ENCODE assay signal across 8 mouse cellular contexts in genomic region chr1:58504577-58505254, GRCm38 (mm10). TPM values are rescaled to one million over a fixed set of nuclear protein-coding genes. Genes with fewer than 3 reads are reported as not detected.
DNase-seq lines count a peak whose midpoint lies in the region; ATAC-seq lines count a peak whose summit lies in the region.

TSS of gene Orc2 (minus strand) at chr1:58505109.

- no peaks in the 10 kb centered on the region for H3K27me3 ChIP-seq in hindbrain, embryonic 15.5 days

- H3K9ac ChIP-seq in hindbrain, embryonic 15.5 days: peak within 1 kb of the TSS; percentile 92

- H3K4me3 ChIP-seq in hindbrain, embryonic 15.5 days: peak within 1 kb of the TSS; percentile 81

- DNase-seq in T-cell, adult 2 months (ENCODE audit: low spot score): peak; percentile 94
- peak; percentile 88 to 92 for DNase-seq in cerebellum, postnatal 36 days
- DNase-seq in frontal cortex, postnatal 36 days (ENCODE audit: low spot score in 2 of 2): peak; percentile 93 to 95
- peak; percentile 89 for DNase-seq in left cerebral cortex, adult 11 months (ENCODE audit: low spot score)
- DNase-seq in lung, postnatal 4 days: peak; percentile 91 to 95
- DNase-seq in retina, postnatal 7 days (ENCODE audit: low read depth, low spot score): peak; percentile 86
- peak; percentile 83 for DNase-seq in urinary bladder, adult 2 months (ENCODE audit: low spot score)

- peaks cover 20% of the 10 kb centered on the region for H3K36me3 ChIP-seq in hindbrain, embryonic 15.5 days

- peaks cover 21% of the 10 kb centered on the region for H3K4me1 ChIP-seq in hindbrain, embryonic 15.5 days (replicated peaks)

- ATAC-seq in hindbrain, embryonic 15.5 days (ENCODE audit: low FRiP score, low read depth): peak; percentile 100

- H3K27ac ChIP-seq in hindbrain, embryonic 15.5 days (replicated peaks): peak within 1 kb of the TSS; percentile 83

- H3K4me2 ChIP-seq in hindbrain, embryonic 15.5 days: peak within 1 kb of the TSS; percentile 72

- peaks cover 10% of the 10 kb centered on the region; the same call in 1 of the 2 replicates for H3K9me3 ChIP-seq in hindbrain, embryonic 15.5 days

- under 1% methylated on average over 63 of the region's 64 CpGs for WGBS in hindbrain, embryonic 15.5 days

RNA-seq across cellular contexts. Expression of gene Orc2, which starts in this region (rescaled TPM):
- polyA plus RNA-seq in hindbrain, embryonic 15.5 days (2015; fragmentation: Nextera tagmentation; extraction: Ambion mirVana): 21.7 and 22.3 TPM in 2 replicates
- polyA plus RNA-seq in urinary bladder, adult 2 months (2012; rRNA removed): 15.0 and 15.9 TPM in 2 replicates

Comparison
In these comparisons a context has a peak if more than half of its experiments do, and no peak if none do; other contexts are left out.
1. Peak in every context shown above with its lines: DNase-seq, ATAC-seq, H3K4me3 ChIP-seq and H3K27ac ChIP-seq.